Mouse (Mus musculus): ENCODE data around the gene Zfp90.

GRCm38 (mm10) chr8:106375957-106376356, 39.2 kb upstream of the Zfp90 start:
- TF ChIP-seq POLR2A (IDR thresholded peaks at IDR 0.05; ENCODE audit: control insufficient read depth, extremely low read depth, insufficient read depth, low read length, poor library complexity), result no peak
- no peak for TF ChIP-seq CTCF (IDR thresholded peaks at IDR 0.05; ENCODE audit: borderline replicate concordance, control insufficient read depth, extremely low read depth, insufficient read depth, low read length, poor library complexity)
